Mouse (Mus musculus) lung, postnatal 25 days (tissue): ENCODE results near the gene Cd5.

Experiments used
- DNase-seq: peaks from one replicate; pipeline ENCODE4 v3.0.0; 2022; ENCODE audit warnings: low spot score

The Cd5 gene

GRCm38 (mm10) chr19:10701013-10701726 is 37.6 kb downstream of the Cd5 start:
- no peak for DNase-seq

- DNase-seq: peak; percentile 29
Observed at GRCm38 (mm10) chr19:10699851-10700250, 39.0 kb downstream of the Cd5 start.

- DNase-seq: no peak
Observed at GRCm38 (mm10) chr19:10698131-10698991, 40.4 kb downstream of the Cd5 start.

GRCm38 (mm10) chr19:10695801-10696200 is 43.0 kb downstream of the Cd5 start:
- DNase-seq: no peak

DNA sequence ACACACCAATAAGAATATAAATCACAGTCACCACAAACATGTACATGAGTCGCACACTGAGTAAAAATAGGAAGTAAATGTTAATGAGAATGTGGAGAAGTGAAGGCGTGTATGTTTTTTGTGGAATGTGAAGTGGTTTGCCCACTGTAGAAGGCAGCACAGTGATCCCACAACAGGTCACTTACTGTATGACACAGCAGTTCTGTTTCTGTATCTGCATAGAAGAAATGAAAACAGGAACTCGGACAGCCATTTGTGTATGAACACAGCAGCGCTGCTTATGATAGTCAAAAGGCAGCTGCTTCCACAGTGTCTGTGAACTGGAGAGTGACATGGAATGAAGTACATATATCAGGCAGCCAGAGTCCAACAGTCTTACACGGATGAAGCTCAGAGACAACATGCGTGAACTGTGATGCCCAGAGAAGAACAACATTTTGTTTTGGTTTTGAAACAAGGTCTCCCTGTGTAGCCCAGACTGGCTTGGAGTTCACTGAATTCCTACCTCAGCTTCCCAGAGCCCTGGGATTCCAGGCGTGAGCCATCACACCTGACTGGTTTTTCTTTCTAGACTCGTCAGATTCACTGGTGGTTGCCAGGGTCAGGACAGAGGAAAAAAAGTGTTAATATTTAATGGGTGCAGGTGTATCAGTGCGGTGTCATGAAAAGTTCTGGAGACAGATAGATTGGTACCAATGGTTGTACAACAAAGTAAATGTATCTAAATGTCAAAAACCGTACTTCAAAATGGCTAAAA is 44.7 kb downstream of the Cd5 start:
- peak; percentile 37 for DNase-seq

DNA sequence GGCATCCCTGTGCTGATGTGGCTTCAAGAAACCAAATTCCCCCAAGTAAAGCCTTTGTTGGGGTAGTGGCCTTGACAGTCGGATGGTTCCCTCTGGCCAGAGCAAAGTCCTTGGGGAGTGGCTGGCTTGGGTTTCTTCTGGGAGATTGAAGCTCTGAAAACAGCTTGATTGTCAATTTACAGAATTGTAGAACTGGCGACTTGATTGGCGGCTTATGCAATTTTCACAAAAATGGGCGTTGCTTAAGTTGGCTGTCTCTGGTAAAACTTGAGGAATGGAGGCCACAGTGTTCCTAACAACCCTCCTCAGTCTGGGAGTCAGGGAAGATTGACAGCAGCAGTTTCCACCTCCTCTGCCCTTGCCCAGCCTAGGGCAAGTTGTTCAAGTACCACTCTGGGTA is 46.4 kb downstream of the Cd5 start:
- DNase-seq: no peak

GRCm38 (mm10) chr19:10691660-10692059 is 47.1 kb downstream of the Cd5 start:
- no peak for DNase-seq

GRCm38 (mm10) chr19:10691121-10691520 is 47.7 kb downstream of the Cd5 start:
- no peak for DNase-seq

- DNase-seq: peak; percentile 48
Observed at GRCm38 (mm10) chr19:10690336-10690735, 48.5 kb downstream of the Cd5 start.

DNA sequence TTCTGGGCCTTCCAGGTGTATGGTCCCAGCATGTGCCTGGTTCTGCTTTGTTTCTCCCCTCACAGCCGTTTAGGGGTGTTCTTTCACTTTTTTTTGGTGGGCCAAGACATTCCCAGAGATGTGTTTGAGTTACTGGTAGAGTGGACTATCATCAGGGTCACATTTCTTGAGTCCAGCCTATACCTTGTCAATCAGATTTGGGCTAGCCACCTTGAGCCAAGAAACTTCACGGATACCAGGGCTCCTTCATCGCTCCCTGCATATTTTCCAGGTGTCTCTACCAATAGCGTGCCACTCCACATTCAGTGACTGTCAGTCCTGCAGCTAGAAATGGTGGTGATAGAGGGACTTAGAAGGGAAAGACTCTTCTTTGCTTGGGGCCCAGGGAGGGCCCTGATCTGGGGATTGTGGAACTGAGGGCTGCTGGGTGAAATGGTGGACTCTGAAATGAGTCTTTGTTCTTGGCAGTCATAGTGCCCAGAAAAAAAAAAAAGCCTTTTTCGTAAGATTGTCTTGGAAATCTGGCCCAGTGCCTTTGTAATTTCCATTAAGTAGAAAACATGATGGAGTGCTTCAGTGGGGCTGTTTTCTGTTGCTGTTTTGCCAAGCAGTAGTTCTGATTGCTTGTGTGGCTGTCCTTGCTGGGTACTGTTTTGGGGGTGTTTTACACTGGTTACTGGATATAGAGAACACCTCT is 49.2 kb downstream of the Cd5 start:
- DNase-seq: no peak

- DNase-seq: peak; percentile 89
Observed at GRCm38 (mm10) chr19:10688537-10689352, 50.1 kb downstream of the Cd5 start, which contains the start of gene Vps37c. Vps37c (plus strand) TSS chr19:10688735.

DNA sequence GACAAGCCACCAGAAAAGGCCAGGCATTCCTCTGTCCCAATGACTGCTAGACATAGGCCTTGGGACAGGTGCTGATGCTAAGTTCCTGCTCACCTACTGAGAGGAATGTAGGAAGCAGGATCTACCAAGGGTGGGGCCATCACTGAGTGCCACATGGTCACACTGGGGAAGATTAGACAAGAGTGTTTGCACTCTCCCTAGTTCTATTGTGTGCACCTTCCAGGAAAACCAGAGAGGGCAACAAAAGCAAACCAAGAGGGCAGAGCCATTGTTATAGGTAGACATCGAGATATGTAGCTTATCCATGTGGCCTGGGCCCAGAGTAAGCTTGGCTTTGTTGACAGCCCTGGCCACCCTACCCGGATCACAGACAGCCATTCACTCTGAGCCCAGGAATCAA is 53.1 kb downstream of the Cd5 start:
- no peak for DNase-seq

- DNase-seq: no peak
Observed at GRCm38 (mm10) chr19:10685081-10685480, 53.7 kb downstream of the Cd5 start.

DNA sequence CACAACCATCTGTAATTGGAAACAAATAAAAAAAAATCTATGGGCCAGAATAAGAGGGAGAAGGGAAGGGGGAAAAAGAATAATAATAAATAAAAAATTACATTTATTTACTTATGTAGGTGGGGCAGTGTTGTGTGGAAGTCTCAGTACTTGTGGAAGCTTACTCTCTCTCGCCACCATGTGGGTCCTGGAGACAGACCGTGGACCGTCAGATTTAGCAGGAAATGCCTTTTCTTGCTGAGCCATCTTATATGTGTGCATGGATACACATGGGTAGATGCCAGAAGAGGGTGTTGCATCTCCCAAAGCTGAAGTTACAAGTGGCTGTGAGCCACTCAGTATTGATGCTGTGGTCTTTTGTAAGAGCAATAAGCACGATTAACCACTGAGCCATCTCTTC is 57.2 kb downstream of the Cd5 start:
- DNase-seq: no peak

GRCm38 (mm10) chr19:10678772-10679067 is 60.1 kb downstream of the Cd5 start:
- no peak for DNase-seq

DNA sequence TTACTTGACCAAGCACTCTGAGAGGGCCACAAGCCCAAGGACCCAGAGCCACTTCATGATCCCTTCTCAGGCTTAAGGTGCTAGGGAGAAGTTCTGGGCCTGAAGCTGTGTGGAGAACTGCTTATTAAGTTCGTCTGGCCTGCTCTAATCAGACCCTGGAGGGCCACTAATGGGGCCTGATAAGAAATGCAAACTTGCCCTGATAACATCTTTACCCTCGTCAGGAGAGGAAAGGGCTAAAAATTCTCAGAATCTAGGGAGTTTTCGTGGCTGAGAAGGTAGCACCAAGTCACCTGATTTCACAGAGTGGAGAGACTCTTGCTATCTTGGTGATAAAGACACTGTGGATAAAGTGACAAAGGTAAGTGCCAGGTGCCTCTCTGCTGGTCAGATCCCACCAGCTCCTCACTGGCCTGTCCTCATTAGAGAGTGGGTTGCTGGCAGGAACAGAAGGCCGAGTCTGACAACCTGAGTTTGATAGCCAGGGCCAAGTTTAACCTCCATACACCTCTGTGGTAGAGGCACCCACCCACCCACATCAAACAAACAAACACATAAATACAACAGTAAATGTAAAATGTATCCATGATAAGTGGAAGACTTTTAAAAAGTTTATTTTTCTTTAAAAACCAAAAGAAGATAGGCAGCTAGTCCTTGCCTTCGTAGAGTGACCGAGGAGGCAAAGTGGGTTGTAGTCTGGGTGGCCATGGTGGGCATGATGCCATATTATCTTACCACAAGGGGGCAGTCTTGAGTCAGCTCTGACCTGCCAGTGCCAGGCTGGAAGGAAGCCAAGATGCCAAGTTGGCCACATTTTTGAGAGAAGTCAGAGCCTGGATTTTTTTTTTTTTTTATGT is 60.7 kb downstream of the Cd5 start, which contains the start of gene Pga5:
Gene Pga5 (minus strand): TSS at position 157 of the 857 bp plus-strand sequence.
- DNase-seq: peak; percentile 84

GRCm38 (mm10) chr19:10676656-10677055 is 62.1 kb downstream of the Cd5 start:
- no peak for DNase-seq

GRCm38 (mm10) chr19:10673275-10673674 is 65.5 kb downstream of the Cd5 start:
- DNase-seq: no peak

GRCm38 (mm10) chr19:10671854-10672417 is 66.9 kb downstream of the Cd5 start:
- no peak for DNase-seq

DNA sequence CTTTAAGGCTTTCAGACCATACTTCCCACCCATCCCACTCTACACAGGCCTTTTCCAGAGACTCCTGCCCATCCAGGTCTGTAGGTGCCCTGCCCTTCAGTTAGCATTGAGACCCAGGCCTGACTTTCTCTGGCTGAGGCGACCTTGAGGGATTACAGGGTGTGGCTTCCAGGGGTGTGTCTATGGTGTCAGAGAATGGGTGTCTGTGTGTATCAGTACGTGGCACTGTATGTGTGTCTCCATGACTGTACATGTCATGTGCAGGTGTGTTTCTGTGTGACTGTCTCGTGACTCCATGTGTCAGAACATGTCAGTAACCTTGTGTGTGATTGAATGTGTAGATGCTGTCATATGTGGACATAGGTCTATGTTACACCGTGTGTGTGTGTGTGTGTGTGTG is 67.5 kb downstream of the Cd5 start:
- DNase-seq: no peak
